Mouse (Mus musculus) megakaryocyte progenitor cell, adult 5-6 weeks (primary cell): ENCODE data around the gene Mfsd1. TPM values are rescaled to one million over a fixed set of nuclear protein-coding genes. Genes with fewer than 3 reads are reported as not detected.

Experiments
- ATAC-seq: replicated peaks from 2 replicates; pipeline ENCODE4 v1.8.0; 2016; ENCODE audit warnings: mild to moderate bottlenecking, moderate TSS enrichment, inconsistent platforms; ENCODE audit not compliant: poor library complexity
- total RNA-seq, 2 experiments: library from RNA; stranded (forward) in 1 of 2; stranded (reverse) in 1 of 2; fragments of 157-497, 149-512 nt in 1 of 2; fragments of 200-1000 nt in 1 of 2; gene quantifications; 2 replicates each; pipeline versions ENCODE4 v1.2.3 to v1.2.4; 2015 to 2017

Mfsd1 gene
- total RNA-seq (2015) (66.5 and 77.0 TPM in 2 replicates), total RNA-seq (2017) (177 and 181 TPM in 2 replicates)

DNA sequence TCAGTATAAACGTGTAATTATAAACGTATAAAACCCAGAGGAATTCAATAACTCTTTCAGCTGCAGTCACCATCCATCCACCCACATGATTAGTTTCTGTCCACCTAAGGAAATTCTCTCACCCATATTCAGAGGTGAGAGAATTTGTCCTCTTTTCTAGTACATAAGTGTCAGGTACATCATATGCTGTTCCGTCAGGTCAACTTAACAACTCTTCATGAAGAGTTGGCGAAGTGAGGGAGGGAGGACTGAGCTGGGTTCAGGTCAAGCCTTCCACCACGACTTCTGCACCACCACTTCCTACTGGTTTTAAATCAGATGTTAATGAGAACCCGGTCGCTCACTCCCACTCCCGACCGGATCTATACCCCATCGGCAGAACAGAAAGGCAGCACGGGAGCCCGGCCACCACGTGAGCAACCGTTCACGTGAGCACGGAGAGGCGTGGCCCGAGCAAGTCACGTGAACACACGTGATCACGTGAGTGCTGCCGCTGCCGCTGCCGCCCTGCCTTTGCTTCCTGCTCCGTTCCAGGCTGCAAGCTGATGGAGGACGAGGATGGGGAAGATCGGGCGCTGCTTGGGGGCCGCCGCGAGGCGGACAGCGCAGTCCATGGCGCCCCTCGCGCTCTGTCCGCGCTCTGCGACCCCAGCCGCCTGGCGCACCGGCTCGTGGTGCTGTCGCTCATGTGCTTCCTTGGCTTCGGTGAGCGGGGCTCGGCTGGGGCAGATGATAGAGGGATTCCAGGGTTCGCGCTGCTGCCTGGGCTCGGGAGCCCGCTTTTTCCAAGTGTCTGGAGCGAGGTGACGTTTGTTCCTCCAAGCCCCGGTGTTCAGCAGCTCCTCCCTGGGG, at the start of gene Mfsd1:
Mfsd1 (plus strand) TSS at position 469 of the 852 bp plus-strand sequence.
- ATAC-seq, result peak; percentile 91

DNA sequence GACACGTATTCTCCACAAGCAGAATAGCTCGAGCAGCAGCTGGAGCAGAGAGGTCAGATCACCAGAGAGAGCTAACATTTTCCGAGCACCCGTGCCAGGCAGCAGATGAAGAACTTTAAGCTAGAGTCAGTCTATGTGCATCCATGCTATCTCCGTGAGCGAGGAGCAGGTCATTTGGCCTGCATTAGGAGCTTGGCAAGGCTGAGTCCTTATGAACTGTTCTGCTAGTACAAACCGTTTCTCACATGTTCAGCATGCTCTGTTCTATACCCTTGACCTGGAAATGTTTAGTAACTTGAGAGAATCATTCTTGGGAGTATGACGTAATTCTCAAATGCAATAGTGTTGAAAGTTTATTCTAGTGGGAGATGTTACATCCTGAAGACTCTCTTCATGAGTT, 38.9 kb upstream of the Mfsd1 start:
- no peak for ATAC-seq

DNA sequence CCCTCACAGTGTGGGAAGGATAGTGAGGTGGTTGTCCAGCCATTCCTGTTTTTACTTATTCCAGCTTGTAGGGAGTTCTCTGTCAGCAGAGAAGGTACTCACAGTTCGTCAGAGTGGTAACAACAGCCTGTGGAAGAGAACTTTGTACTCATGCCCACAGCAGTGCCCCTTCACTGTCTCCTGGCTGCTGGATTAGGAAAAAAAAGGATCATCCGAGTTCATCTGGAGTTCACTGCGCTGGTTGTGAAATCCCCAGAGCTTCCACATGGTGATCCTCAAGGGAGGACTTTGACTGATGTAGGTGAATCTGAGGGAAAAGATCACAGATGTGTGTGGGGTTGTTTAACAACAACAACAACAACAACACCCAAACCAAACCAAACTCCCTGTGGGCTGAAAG, 31.3 kb upstream of the Mfsd1 start:
- no peak for ATAC-seq

DNA sequence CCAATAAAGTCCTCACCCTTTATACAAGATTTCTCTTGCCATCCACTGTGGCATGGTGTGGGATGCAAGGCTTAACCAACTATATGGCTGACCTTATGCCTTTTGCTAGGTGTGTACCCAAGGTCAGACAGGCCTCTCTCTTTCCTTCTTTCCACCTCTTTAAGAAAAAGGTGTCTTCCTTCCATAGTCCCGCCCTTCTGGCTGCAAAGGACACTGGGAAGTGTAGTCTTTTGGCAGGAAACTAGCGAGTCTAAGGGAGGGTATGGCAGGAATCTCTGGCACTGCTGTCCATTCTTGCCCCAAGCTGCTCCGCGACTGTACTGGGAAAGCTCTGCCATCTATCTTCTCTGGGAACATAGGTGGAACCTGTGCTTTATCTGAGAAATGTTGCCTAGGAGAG, 29.3 kb upstream of the Mfsd1 start:
- no peak for ATAC-seq

DNA sequence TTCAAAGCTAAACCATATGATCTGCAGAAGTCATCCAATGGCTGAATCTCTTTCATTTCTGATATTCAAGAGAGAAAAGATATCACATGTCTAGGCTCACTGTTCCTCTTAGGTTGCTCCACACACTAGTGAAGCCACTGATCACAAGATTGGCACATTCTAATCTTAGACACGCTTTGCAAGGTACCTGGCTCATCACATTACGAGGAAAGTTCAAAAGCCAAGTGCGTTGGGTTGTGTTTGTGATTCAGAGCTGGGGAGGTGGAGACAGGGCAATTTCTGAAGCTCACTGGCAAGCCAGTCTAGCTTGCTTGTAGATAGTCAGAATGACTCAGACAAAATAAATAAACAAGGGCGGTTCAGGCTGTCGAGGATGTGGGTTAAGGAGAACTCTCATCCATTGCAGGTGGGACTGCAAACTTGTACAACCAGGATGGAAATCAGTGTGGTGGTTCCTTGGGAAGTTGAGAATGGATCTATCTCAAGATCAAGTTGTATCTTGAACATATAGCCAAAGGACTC, 28.6 kb upstream of the Mfsd1 start:
- ATAC-seq, result no peak

DNA sequence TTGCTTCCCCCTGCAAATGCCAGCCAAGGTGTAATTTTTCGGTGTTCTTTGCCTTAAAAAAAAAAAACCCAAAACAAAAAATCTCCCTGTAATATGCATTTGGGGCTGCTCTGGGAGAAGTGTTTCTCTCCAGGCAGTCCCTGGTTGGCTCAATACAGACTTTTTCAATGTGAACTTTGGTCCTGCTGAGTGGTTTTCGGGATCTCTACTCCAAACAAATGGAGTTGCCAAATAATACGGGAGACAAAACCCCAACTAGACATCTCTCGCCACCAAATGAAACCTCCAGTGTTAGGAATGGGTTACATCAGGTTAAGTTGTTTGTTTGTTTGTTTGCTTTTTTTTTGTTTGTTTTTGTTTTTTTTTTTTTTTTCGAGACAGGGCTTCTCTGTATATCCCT, 27.3 kb upstream of the Mfsd1 start:
- no peak for ATAC-seq

DNA sequence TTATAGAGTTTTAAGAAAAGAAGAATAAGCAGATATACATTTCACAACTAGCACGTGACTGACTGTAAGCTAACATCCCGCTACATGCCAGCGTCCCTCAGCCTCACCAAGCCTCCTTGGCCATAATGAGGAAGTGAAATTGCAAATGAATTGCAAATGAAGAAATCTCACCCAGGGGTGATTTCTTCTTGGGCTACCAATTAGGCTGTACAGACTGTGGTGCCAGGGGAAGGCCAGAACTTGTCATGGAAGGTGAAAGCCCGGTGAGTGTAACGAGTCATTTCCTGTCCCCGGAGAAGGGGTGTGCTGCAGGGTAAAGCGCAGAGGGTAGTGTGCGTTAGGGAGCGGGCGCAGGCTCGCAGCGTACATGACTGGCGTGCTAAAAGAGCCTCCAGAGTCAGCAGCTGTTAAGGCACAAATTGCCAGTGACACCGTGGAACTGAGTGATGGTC, 25.3 kb upstream of the Mfsd1 start:
- ATAC-seq, result peak; percentile 96

DNA sequence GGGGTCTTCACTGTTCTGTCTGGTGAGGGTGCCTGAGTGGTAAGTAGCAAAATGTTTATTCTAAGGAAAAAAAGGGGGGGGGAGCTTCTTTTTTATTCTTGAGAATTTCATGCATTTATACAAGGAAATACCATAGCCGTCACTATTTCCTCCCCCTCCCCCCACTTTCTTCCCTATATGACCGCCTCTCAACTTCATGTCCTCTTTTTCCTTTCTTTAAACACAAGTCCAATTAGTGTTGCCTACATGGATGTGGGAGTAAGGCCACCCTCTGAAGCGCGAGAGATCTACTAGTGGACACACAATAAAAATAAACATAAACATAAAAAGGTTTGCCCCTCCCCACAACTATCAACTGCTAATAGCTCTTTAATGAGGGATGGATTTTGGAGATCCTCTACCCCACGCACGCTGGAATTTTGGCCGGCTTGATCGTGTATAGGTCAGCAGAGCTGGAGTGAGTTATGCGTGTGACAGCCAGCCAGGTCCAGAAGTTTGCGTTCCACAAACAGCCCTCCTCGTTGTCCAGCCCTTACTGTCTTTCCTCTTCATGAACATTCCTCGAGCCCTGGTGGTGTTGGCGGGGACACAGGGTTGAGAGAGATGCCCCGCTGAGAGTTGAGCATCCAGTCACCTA, 24.7 kb upstream of the Mfsd1 start:
- peak; percentile 24; the same call in 1 of the 2 replicates for ATAC-seq

DNA sequence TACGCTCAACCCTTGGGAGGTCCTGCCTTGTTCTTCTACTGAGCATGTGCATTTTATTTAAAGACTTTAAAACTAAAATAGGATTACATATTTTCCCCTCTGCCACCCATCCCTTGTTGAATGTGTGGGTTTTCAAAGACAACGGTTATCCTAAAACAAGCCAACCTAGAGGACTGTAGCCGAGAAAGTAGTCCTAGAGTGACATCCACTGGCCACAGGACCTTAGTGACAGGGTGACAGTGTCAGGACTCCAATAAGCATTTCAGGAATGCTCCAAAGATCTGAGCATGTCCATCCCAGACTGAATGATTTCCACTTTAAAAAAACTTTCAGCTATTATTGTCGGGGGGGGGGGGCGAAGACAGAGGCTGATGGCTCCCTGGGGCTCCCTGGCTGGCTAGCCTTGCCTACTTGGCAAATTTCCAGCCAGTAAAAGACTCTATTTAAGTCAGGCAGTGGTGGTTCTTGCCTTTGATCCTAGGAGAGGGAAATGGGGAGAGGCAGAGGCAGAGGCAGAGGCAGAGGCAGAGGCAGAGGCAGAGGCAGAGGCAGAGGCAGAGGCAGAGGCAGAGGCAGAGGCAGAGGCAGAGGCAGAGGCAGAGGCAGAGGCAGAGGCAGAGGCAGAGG, 17.7 kb upstream of the Mfsd1 start:
- ATAC-seq, result peak; percentile 59

DNA sequence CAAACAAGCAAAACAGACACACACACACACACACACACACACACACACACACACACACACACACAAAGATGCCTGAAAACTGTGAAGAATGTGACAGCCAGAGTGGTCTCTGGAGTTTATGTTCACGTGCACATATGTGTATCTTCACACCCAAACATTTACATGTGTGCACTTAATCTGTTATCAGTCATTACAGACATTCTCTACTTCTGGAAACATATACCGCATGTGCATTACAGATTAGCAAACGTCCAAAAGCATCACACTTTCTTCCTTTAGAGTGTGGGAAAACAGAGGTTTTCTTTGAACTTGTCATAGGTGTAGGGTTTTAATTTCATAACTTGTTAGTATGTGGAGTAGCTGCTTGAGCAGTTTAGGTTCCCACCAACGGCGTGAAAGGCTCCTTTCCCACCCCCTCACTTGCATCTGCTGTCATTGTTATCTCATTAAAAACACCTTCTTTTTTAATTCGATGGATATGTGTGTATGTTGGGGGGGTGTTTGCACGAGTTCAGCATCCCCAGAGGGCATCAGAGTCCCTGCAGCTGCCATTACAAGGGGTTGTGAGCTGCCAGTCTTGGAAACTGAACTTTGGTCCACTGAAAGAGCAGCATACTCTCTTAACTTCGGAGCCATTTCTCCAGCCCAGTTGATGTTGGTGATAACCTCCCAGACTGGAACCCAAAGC, 16.9 kb upstream of the Mfsd1 start:
- ATAC-seq, result peak; percentile 35; the same call in 1 of the 2 replicates

DNA sequence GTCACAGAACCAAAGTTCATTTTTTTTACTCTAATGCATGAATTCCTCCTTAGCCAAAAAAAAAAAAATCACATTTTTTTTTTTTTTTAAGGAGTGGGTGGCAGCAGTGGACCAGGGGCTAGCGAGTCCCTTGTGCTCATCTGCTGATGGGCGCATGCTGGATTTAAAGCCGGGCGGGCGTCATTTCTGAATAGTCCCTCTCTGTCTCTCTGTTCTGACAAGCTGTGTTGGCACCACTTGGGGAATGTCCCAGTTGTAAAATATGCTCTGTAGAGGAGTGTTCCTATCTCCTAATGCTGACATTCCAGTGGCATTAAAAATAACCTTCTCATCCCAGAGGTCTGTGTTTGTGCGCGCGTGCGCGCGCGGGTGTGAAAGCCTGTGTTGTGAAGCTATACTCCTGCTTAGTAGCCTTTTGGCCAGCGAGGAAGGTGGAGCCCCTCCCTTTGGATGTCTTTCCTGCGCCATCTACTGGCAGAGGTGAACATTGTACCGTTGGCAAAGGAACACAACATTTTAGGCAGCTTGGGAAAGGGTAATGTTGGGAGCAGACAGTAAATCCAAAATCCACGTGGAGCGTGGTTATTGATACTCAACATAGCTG, 14.4 kb upstream of the Mfsd1 start:
- peak; percentile 86 for ATAC-seq

DNA sequence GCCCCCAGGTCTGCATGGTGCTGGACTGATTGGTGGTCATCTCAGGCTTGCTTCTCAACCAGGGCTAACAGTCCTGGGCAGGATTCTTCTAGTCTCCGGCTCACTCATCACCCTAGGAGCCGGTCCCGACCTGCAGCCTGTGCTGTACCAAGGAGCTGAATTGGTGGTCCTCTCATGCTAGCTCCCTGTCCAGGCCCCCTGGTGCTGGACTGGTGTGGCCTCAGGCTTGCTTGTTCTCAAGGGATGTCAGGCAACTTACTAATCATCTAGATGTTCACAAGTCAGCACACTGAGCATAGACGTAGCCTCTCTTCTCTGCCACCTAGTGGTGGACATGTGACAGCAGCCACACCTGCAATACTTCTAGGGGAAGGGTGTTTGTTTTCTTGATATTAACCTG, 9.6 kb upstream of the Mfsd1 start:
- peak; percentile 74 for ATAC-seq

DNA sequence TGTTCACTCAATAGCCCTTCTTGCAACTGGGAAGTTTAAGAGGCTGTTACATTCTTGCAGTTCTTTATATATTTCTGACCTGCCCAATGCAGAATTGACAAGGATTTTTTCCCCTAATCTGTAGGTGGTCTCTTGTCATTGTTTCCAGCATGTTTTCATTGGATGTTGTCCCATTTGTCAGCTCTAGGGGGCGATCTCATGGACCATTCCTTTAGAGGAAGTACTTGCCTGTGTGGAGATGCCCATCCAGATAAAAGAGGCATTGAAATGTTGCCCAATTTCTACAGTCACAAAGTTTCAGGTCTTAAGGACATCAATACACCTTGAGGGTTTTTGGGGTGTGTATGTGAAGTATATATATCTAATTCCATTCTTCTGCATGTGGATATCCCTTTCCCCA, 9.0 kb upstream of the Mfsd1 start:
- peak; percentile 58 for ATAC-seq

DNA sequence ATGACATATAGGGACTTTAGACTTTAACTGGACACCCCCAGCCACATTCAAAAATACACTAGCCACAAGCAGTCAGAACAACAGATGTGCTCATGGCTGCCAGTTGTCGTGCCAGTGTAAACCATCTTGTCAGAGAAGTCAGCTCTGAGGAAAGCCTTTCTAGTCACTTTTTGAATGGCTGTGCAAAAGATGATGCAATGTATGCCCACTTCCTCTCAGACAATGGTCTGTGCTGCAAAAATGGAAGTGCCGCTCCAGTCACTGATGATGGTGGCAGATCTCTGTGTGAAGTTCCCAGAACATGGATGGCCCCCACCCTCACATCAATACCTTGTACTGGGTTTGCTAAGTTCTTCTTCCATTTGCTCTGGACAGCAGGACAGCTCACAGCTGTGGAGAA, 6.3 kb upstream of the Mfsd1 start:
- ATAC-seq, result peak; percentile 85

DNA sequence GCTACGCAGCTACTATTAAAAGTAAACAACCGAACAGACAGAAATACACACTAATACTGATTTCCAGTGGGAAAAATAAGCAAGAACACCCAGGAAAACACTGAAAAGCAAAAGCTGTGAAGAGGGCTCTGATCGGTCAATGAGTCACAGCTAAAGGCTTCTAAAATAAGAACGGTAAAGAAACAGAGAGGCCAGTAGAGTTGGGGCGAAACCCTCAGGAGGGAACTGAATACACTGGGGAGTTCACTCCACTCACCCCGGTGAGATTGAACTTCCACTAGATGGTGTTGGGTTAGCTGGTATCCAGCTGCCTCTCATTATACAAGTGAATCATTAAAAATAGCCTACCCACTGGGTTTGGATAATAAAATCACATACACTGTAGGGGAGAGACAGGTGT, 5.8 kb upstream of the Mfsd1 start:
- ATAC-seq, result no peak

DNA sequence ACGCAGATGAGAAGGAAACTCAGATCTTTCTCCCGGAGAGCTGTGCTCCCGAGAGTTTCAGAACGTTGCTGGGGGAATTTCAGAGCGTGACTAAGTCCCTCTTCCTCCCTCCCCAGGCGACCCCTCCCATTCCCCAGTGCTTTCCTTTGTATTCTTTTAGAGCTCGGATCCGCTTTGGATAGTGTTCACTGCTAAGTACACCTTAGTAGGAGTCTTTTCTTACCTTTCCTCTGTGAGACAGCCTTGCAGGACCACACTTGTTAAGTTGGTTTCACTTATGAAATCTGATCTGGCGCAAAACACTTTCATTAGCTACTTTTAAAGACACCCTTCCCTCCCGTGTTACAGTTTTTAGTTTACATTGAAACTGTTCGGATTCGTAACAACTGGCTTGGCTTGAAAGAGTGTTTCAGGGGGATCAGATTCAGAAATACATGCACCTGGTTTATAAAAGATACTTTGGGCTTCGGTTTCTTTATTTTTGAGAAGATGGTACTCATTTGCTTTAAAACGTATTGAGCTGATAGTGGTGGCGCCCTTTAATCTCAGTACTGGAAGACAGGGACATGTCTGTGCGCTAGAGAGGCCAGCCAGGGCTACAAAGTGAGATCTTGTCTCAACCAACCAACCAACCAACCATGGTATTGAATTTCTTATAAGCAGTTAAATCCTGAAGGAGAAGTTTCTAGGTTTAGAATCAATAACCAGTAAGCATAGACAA, 744 bp downstream of the Mfsd1 start:
- 0 out of 2 replicates have a peak, but pooled peaks have one; percentile 4 for ATAC-seq

DNA sequence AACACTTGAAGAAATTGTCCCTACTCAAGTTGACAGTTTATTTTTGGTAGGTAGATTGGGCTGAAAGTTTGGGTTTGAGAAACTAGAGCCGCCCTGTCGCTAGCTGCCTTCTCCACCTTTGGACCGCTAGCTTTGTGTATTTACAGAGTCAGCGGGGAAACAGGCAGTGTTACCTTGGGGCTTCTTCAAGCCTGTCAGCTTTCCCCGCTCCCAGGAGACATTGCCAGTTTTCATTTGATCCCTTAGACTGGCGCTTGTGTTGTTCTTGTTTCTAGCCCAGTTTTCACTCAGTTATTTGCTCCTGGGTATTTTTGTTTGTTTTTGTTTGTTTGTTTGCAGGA, 1.3 kb downstream of the Mfsd1 start:
- ATAC-seq, result no peak

DNA sequence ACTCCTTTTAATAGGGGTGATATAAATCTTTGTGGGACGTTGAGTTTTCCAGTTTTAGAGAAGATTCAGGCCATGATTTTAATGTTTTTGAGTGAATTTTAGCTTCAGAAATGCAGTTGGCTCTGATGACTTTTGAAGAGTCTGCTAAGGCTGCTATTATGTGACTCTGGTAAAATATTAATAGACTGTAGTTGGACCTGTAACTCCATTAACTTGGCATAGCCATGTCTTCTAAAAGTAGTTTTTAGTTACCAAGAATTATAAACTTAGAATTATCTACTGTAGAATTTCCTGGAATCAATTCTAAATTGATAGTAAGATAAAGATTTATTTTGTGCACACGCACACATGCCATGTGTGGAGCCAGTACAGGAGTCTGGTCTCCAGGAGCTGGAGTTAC, 4.0 kb downstream of the Mfsd1 start:
- no peak for ATAC-seq

DNA sequence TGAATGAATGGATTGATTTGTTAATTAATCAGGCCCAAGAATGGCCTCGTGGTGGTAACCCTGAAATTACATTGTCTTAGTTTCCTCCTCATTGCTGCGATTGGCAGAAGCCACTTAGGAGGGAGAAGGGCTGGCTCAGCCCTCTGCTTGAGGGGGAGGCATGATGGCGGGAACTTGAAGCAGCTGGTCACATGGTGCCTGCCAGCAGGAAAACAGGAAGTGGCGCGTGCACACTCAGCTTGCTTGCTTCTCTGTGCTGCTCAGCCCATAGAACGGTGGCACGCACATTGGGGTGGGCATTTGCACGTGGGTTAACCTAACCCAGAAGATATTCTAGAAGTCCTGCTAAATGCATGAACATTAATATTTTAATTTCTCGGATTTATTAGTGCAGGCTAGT, 4.9 kb downstream of the Mfsd1 start:
- peak; percentile 68 for ATAC-seq

DNA sequence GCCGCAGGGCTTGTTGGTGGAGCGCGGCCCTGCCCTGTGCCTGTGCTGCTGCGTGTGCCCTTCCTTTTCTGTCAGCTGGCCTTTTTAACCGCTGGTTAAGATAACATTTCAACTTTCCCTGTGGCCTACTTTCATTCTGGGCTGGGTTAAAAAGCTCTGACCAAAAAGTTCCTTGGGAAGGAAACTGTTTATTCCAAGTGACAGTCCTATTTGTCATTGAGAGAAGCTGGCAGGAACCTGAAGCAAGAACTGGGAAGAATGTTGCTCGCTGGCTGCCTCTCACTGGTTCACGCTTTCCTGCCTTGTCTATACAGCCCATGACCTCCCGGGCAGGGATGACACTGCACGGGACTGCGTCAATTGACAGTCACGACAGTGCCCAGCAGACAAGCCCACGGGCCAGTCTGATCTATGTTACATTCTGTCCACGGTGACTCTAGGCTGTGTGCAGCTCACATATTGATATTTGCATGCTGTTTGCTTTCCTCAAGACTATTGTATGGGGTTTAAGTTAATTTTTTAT, 19.1 kb downstream of the Mfsd1 start:
- no peak for ATAC-seq
